Comparison of ENCODE assay signal across 8 mouse cellular contexts in genomic region chrX:7728215-7728921, GRCm38 (mm10). TPM values are rescaled to one million over a fixed set of nuclear protein-coding genes. Genes with fewer than 3 reads are reported as not detected.
DNase-seq lines count a peak whose midpoint lies in the region; ATAC-seq lines count a peak whose summit lies in the region.

TSS of gene Praf2 (plus strand) at chrX:7728439.

- 21% methylated on average over 42 of the region's 42 CpGs for WGBS in embryonic facial prominence, embryonic 12.5 days
- WGBS in limb, embryonic 13.5 days: 18% methylated on average over 42 of the region's 42 CpGs
- 19% methylated on average over 42 of the region's 42 CpGs for WGBS in midbrain, embryonic 16.5 days

- peaks cover 8% of the 10 kb centered on the region for H3K36me3 ChIP-seq in embryonic facial prominence, embryonic 12.5 days
- H3K36me3 ChIP-seq in limb, embryonic 13.5 days: peaks cover 26% of the 10 kb centered on the region
- H3K36me3 ChIP-seq in midbrain, embryonic 16.5 days (ENCODE audit: control insufficient read depth, insufficient read depth, low read length): no peaks in the 10 kb centered on the region

- peak within 1 kb of the TSS; percentile 54 for H3K4me2 ChIP-seq in embryonic facial prominence, embryonic 12.5 days (replicated peaks)
- peak within 1 kb of the TSS; percentile 61 for H3K4me2 ChIP-seq in limb, embryonic 13.5 days (replicated peaks)
- H3K4me2 ChIP-seq in midbrain, embryonic 16.5 days (ENCODE audit: low read length): peak within 1 kb of the TSS; percentile 55

- H3K4me3 ChIP-seq in embryonic facial prominence, embryonic 12.5 days: peak within 1 kb of the TSS; percentile 43
- peak within 1 kb of the TSS; percentile 51 for H3K4me3 ChIP-seq in limb, embryonic 13.5 days
- H3K4me3 ChIP-seq in midbrain, embryonic 16.5 days (ENCODE audit: low read depth, low read length): peak within 1 kb of the TSS; percentile 49

- H3K27ac ChIP-seq in embryonic facial prominence, embryonic 12.5 days: 0 out of 2 replicates have a peak within 1 kb of the TSS, but pooled peaks have one; percentile 36
- H3K27ac ChIP-seq in limb, embryonic 13.5 days: no peak within 1 kb of the TSS
- peak within 1 kb of the TSS; percentile 75 for H3K27ac ChIP-seq in midbrain, embryonic 16.5 days (ENCODE audit: low read length)

- no peaks in the 10 kb centered on the region for H3K9me3 ChIP-seq in embryonic facial prominence, embryonic 12.5 days
- H3K9me3 ChIP-seq in limb, embryonic 13.5 days: no peaks in the 10 kb centered on the region
- H3K9me3 ChIP-seq in midbrain, embryonic 16.5 days (replicated peaks; ENCODE audit: control insufficient read depth, low read length, poor library complexity, severe bottlenecking): no peaks in the 10 kb centered on the region

- ATAC-seq in embryonic facial prominence, embryonic 12.5 days (ENCODE audit: insufficient number of reproducible peaks, insufficient read depth, low FRiP score, low TSS enrichment): peak; percentile 89
- peak; percentile 94 for ATAC-seq in limb, embryonic 13.5 days (ENCODE audit: low FRiP score, low read depth)
- ATAC-seq in midbrain, embryonic 16.5 days: peak; percentile 95

- H3K27me3 ChIP-seq in embryonic facial prominence, embryonic 12.5 days: no peaks in the 10 kb centered on the region
- no peaks in the 10 kb centered on the region for H3K27me3 ChIP-seq in limb, embryonic 13.5 days
- no peaks in the 10 kb centered on the region for H3K27me3 ChIP-seq in midbrain, embryonic 16.5 days (ENCODE audit: control insufficient read depth, insufficient read depth, low read depth, low read length)

- H3K4me1 ChIP-seq in embryonic facial prominence, embryonic 12.5 days: no peaks in the 10 kb centered on the region
- H3K4me1 ChIP-seq in limb, embryonic 13.5 days: 0 out of 2 replicates have a peak, but pooled peaks cover 8% of the 10 kb centered on the region
- H3K4me1 ChIP-seq in midbrain, embryonic 16.5 days (ENCODE audit: control insufficient read depth, insufficient read depth, low read length): peaks cover 6% of the 10 kb centered on the region; the same call in 1 of the 2 replicates

- DNase-seq in 3134 (ENCODE audit: extremely low read depth, insufficient read length, low spot score): peak; percentile 89
- peak; percentile 71 for DNase-seq in adrenal gland, postnatal 25 days
- DNase-seq in heart, adult 18-20 months: peak; percentile 78 to 93
- DNase-seq in kidney, adult 8-10 months: peak; percentile 82 to 83
- peak; percentile 38 to 76 for DNase-seq in spleen, postnatal 10 days (ENCODE audit: low spot score in 2 of 2)

- peak within 1 kb of the TSS; percentile 40 for H3K9ac ChIP-seq in embryonic facial prominence, embryonic 12.5 days
- H3K9ac ChIP-seq in limb, embryonic 13.5 days: peak within 1 kb of the TSS; percentile 57
- peak within 1 kb of the TSS; percentile 65 for H3K9ac ChIP-seq in midbrain, embryonic 16.5 days (ENCODE audit: low read depth, low read length)

RNA-seq across cellular contexts. Expression of gene Praf2, which starts in this region (rescaled TPM):
- 8.4 and 11.0 TPM in 2 replicates for total RNA-seq in adrenal gland, postnatal 25 days (2021)
- 69.9 and 71.0 TPM in 2 replicates for polyA plus RNA-seq in embryonic facial prominence, embryonic 12.5 days (2016; fragmentation: Nextera tagmentation; extraction: Ambion mirVana)
- 1 to 10 TPM; 5.1 to 5.3 TPM for total RNA-seq in heart, adult 18-20 months (2021)
- polyA plus RNA-seq in limb, embryonic 13.5 days (2015; fragmentation: Nextera tagmentation; extraction: Ambion mirVana): 84.1 and 85.0 TPM in 2 replicates
- 132 and 139 TPM in 2 replicates for polyA plus RNA-seq in midbrain, embryonic 16.5 days (2015; fragmentation: Nextera tagmentation; extraction: Ambion mirVana)
